Mouse (Mus musculus): ENCODE results near the gene Sfxn3. TPM values are rescaled to one million over a fixed set of nuclear protein-coding genes. Genes with fewer than 3 reads are reported as not detected.

Sfxn3 gene
- total RNA-seq (2021), result 10 to 100 TPM; 63.9 to 66.5 TPM
- long read RNA-seq, experiment 1, transcript Sfxn3-201 (11 exons, 2,867 nt), result major isoform, 13 of 25 reads
- long read RNA-seq, experiment 1, partial matches to known transcripts, result 12 of 25 reads
- long read RNA-seq, experiment 1, other reads (novel, unspliced or antisense), result 0 of 25 reads
- long read RNA-seq, experiment 2, transcript Sfxn3-201 (11 exons, 2,867 nt), result major isoform, 6 of 12 reads
- long read RNA-seq, experiment 2, partial matches to known transcripts, result 4 of 12 reads
- long read RNA-seq, experiment 2, other reads (novel, unspliced or antisense), result 2 of 12 reads

DNA sequence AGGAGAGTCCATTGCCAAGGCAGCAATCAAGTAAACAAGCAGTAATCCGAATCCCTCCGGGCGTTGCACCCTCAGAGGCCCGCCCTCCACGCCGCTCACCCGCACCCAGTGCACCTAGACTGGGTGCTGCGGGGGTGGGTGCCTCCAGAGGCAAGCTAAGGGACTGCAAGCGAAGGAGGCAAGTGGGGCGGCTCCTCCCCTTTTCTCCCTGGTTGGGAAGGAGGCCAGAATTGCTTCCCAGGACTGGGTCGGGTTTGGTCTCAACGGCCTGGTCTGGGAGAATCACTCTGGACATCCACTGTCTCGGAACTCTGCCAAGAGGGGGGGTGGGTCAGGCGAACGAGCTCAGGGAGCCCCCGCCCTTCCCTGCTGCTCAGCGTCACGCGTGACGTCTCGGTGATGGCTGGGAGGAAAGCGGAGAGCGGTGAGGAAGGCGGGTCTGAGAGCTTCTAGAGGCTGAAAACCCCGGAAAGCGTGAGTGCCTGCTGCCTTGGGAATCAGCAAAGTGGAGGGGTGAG is at the start of gene Sfxn3:
Gene Sfxn3, plus strand, starts transcription at position 87 of the 518 bp plus-strand sequence.
- peak; percentile 94 to 97 for DNase-seq

DNA sequence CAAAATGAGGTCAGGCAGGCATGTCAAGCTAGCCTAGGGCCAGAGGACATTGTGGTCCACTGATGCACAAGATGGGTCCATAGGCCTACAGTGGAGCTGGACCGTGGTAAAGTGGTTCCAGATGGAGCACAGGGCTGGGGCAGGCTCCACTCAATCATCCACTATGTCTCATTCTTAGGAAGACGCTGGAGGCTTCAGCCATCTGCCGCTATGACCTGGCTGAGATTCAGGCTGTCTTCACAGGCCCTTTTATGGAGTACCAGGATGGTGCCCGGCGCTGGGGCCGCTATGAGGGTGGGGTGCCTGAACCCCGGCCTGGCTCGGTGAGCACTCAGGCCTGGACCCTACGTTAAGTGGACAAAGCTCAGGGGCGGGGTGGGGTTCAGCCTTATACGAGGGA is 49.5 kb upstream of the Sfxn3 start:
- DNase-seq, result no peak

DNA sequence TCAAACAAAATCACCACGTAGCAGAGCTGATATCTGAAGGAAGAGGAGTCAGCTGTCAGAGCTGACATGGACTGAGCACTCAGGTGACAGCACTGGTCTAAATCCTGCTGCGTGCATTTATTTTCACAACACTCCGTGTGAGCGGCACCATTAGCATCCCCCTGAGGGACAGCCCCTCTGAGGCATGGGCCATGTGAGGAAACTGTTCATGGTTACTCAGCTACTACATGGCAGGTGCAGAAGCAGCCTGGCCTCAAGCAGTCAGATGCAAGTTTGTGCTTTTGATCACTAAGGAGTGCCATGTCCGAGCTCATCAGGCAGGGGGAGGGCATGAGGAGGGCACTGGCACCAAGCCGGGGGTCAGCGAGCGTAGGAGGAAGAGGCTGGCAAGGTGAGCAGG is 47.7 kb upstream of the Sfxn3 start:
- no peak for DNase-seq

DNA sequence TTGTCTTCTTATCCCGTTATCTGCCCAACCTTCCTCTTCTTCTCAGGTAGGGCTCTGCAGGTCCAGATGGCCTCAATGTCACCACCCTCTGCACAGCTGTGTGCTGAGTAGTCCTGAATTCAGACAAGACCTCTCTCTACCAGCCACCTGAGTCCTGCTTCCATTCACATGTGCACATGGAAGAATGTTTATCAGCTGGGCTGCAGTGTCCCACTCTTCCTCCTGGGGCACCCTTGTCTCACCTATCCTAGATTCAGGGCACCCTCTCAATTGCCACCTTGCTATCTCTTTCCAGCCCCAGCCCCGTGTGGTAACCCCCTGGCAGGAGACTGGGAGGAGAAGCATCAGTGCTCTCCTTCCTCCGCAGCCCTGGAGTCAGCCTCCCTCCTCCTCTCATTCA is 45.0 kb upstream of the Sfxn3 start:
- no peak for DNase-seq

DNA sequence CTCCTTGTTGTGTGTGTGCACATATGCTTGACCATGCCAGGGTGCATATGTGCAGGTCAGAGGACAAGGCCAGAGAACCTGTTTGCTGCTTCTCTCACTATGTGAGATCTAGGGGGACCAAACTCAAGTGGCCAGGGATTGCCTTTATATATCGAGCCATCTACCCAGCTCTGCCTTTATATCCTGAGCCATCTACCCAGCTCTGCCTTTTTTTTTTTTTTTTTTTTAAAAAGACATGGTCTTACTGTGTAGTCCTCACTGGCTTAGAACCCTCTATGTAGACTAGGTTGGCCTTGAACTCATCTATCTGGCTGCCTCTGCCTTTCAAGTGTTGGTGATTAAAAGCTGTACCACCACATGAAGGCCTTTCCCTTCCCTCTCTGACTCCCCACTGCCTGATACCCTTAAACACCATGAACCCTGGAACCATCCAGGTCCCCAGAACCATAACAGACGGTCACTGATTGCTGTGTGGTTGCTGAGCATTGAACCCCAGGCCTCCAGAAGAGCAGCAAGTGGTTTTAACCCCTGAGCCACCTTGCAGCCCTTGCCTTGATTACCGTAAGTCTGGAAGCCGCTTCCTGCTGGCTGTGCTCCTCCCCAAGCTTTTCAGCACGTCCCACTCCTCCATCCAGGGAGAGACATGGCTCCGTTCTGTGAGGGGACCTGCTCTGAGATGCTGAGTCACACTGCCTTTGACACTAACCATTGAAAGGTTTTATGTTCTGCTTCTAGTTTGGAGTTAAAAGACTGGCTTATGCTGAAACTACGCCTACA is 43.4 kb upstream of the Sfxn3 start:
- no peak for DNase-seq

DNA sequence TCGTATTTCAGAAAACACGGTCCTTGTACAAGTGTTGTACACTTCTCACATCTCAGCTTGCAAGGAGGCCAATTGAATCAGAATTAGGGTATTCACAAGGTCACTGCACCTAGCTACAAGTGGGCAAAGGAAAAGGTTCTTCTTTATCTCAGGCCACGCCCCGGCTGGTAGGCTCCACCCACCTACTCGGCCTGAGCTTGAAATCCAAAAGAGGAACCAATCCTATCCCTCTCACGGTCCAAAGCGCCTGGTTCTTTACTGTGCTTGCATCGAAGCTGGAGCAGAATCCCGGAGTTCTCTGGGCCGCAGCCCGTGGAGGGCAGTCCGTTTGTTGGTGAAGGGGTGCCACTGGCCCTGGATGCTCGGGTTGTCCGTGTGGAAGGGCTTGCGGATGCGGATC is 41.9 kb upstream of the Sfxn3 start, which contains the start of gene Twnk:
Gene Twnk, plus strand, starts transcription at position 220 of the 400 bp plus-strand sequence.
- DNase-seq, result peak; percentile 71 to 83

DNA sequence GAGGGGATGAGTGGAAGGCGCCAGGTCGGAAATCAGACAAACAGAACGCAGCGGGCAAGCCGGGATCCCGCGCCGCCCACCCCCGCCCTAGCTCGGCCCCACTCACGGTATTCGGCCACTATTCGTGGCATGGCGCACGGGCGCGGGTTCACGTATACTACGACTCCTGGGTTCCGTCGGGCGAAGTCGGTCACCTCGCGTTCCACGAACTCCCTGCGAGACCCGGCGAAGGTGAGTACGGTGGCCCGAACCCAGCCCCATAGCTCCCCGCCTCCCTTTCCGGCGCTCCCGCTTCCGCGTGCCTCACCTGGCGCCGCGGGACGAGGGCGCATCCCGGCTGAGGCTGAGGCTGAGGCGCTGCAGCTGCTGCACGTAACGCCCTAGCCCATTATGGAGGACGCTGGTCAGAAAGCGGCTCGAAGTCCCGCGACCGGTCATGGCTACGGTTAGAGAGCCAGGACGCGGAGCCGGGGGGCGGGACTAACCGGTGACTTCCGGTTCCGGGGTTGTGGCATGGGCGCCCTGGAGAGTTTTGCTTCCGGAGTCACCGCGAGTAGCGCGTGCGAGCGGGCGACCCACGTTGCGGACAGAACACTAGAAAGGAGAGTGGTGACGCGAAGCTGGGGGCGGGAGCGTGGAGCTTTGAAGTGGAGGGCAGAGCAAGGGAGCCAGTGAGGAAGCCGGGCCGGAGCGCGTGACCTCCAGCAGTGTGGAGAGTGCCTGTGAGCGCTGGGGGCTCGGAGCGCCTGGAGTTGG is 41.2 kb upstream of the Sfxn3 start, which contains the start of gene Mrpl43:
Gene Mrpl43, minus strand, starts transcription at position 486 of the 756 bp plus-strand sequence.
- peak; percentile 99 for DNase-seq

DNA sequence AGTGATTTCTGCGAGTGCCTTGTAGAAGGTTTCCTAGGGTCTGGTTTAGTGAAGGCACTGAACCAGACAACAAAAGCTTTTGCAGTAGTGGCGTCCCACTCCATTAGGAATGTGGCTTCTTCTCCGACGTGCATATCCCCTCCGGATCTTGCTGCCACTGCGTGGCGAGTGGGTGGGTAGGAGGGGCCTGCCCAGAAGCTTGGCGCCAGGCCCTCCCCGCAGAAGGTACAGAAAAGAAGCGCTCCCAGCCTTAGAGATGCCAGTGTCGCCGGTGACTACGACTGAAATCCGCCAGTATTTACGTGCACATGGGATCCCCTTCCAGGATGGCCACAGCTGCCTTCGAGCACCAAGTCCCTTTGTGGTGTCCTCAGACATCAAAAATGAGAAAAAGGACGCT is 40.3 kb upstream of the Sfxn3 start:
- DNase-seq, result no peak

DNA sequence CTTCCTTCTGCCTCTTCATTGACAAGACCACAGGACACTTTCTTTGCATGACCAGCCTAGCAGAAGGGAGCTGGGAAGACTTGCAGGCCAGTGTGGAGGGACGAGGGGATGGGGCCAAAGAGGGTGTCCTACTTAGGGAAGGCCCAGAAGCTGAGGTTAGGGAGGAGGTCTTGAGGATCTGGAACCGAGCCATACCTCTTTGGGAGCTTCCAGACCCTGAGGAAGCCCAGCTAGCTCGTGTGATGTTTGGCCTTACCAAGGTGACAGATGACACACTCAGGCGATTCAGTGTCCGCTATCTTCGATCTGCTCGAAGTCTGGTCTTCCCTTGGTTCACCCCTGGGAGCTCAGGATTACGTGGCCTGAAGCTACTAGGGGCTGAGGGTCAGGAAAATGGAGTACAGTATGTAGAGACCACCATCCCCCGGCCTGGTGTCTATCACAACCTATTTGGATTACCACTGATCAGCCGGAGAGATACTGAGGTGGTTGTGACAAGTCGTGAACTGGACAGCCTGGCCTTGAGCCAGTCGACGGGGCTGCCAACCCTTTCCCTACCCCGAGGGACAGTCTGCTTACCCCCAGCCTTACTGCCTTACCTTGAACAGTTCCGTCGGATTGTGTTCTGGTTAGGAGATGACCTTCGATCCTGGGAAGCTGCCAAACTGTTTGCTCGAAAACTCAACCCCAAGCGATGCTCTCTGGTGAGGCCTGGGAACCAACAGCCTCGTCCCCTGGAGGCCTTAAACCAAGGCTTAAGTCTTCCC is 39.7 kb upstream of the Sfxn3 start:
- DNase-seq, result peak; percentile 72 to 85

DNA sequence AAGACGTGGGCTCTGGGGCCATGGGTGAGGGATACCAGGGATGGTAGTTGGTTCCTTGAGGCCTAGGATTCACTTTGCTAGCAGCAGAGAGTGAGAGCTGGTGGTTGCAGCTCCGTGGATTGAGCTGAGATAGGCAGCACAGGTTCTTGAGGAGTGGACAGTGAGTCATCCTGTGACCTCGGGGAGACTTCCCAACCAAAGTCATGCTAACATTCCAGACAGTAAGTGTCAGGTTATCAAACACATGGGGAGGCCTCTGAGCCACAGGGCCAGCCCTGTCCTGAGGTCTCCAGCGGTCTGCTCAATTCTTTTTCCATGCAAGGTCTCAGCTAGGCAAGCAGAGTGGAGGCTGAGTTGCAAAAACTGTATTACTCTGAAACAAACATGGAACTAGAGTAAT is 36.7 kb upstream of the Sfxn3 start:
- DNase-seq, result peak; percentile 63 to 68

DNA sequence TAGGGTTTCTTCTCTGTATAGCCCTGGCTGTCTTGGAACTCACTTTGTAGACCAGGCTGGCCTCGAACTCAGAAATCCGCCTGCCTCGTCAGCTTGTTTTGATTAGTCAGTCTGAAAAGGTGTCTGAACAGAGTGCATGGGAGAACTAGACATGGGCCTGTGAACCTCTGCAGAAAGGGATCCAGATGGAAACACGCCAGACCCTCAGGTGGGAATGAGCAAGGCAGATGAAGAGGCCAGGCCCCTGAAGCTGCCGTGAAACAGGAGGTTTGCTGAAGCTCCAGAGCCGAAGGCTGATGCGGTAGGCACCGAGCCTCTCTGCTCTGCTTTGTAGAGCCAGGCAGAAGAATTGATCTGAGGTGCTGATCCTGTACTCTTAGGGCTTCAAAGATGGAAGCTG is 35.1 kb upstream of the Sfxn3 start:
- no peak for DNase-seq

DNA sequence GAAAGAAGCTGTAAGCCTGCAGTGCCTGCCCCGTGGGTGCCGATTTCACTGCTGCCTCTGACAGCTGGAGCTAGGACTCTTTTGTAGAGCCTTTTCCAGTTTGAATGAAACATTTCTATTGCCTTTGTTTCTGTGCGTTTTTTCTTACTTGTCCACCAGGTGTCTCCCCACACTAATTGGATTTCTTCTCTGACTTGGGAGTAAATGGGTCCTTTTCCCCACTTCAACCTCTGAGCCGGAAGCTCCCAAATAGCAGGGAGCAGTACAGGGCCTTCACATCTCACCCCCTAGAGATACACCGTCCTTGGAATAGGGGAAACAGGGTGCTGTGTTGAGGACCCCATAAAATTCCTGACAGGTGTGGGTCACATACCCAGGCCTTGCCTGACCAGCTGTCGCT is 34.7 kb upstream of the Sfxn3 start:
- DNase-seq, result peak in 1 of 2 experiments; percentile 30

DNA sequence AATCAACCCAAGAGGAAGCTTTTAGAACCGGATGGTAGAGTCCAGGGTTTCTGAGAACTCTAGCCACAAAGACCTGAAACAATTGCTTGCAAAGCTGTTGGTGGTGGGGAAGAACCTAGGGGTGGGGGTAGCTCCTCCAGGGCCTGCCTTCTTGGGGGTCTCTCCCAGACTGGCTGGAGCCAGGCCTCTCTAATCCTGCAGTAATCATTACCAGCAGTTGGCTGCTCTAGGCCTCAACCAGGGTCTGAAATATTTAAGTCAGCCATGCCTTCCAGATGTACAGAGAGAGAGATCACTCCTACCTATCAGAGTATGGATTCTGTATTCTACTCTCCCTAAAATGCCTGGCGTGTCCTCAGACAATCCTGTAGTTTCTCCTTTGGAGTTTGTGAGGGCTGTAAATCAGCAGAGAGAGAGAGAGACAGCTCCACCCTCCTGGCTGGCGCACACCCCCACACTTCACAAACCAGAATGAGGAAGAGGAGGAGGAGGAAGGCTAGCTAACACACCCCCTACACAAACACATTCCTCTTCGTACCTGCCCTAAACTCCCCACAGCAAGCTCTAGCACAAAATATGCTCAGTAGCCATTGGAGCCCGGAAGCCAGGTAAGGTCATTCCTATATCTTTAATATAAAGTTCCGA is 33.6 kb upstream of the Sfxn3 start:
- peak in 1 of 2 experiments; percentile 2 for DNase-seq

DNA sequence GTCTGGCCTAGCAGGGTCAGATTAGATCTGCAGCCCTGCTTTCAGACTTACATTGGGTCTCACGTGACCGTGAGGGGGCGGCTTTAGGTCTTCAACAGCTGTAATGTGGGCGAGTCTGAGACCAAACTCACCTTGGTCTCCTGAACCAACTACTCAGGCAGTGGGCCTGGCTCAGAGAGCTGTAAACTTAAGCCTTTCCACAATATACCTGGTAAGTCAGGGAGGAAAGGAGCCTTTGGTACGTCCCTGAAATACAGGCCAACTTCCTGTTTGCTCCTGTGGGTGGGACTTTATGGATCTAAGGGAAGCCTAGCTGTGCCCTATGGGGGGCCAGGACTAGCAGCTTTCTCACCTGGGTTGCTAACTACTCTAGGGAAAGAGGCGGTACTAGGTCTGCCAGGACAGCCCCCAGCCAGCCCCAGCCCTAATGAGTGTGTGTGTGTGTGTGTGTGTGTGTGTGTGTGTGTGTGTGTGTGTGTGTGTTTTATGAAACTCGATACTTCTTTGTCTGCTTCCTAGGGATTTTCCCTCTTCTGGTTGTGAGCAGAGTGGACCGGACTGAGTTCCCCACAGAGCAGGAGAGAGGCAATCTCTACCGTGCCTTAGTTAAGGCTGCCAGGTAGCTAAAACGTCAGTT is 32.9 kb upstream of the Sfxn3 start, which contains the start of gene Lzts2:
Gene Lzts2, plus strand, starts transcription at position 80 of the 637 bp plus-strand sequence.
- peak in 1 of 2 experiments; percentile 8 for DNase-seq

DNA sequence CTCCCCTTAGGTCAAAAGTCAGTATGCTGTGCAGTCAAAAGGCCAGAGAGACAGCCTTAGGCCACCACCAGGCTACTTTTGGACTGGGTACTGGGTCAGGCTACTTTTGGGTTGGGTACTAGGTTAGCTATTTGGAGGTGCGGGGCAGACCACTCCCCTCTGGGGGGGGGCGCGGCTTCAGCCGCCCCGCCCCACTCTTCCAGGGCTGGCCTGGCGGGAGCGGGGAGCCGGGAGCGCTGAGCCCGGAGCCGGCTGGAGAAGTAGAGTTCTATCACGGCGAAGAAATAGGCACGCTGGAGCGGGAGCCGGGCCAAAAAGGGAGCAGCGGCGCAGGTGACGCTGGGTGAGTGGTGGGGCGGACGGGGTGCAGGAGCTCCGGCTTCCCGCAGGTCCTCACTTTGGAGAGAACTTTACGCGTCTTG is 32.3 kb upstream of the Sfxn3 start:
- peak; percentile 76 to 89 for DNase-seq

DNA sequence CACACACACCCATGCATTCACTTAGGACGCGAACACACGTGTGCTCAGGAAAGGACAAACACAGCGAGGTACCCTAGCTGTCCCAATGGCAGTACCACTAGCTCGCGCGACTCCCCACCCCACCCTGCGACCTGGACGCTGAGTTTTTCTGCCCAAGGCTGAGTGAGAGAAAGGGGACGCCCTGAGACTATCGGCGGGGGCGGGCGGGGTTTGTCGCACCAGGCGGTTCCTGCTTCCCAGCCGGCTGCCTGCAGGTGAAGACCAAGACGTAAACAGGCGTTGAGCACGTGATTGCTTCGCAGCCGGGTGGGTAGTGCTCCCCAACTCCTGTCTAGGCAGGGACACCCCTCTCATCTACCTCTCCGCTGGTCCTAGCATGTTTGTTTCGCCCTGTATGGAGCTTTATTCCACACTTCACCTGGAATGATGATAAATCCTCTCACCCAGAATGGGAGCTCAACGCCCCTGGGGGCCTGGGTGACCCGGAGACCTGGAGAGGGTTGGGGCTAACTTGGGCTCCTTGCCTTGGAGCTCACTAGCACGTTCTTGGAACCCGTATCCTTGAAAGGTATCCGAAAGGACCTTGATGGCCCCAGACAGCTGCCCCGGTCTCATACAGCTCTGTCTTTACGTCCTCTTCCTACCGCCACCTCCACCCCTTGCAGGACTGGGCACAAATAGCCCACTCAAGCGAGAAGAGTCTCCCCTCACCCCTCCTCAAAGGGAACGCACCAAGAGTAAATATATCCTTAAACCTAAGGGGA is 31.6 kb upstream of the Sfxn3 start:
- DNase-seq, result peak; percentile 74 to 85

DNA sequence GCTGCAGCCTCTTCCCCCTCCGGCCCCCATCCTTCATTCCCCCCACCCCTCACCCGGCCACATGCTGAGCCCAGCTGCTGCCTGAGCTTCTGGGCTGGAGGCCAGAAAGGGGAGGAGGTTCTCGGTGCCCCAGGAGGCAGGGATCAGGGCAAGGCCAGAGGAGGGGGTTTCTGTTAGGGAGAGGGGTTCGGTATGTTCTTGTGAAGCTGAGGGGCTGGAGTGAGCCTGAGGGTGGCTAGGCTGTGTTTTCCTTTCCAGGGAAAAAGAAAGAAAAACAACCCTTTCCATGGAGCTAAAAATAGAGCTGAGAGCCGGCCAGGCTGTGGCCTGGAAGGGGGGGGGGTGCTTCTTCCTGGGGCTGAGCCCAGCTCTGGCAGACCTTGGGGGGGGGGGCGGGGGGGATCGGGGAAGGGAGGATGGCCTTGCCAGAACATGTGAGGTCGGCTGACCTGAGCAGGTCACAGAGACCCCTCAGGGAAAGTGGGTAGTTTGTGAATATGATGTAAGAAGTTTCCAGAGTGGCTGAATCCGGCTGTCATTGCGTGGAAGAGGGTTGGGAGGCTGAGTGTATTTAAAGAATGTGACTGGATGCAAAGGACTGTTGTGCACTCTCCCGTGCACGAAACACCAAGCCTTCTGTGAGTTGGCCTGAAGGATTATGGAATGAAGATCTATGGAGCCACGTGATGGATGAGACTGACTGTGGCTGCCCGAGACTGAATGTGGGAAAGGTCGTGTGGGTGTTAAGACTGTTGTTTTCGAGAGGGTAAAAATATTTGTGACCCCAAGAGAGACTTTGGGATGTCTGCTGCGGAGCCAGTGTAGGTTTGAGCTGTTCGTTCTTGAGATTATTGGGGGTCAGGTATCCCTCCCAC is 30.7 kb upstream of the Sfxn3 start:
- peak; percentile 87 to 90 for DNase-seq

DNA sequence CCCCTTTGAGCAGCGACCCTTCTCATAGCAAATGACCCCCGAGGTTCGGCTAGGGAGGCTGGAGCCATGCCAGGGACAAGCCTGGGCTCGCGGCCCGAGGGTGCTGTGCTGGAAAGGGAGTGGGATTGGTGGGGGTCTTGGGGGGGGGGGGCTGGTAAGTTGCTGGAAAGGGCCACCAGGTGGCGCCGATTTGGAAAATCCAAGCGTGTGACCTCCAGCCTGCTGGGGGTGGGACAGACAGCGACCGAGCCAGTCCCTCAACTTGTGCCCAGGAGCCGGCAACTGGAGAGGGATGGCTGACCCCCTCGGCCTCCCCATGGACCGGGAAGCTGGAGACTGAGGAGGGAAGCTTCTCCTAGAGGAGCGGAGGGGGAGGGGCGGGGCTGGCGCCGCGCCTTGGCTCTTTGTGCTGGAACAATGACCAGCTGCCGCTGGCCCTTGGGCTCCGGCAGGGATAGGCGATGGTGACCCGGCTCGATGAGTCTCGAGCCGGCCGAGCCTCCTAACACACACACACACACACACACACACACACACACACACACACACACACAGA is 30.0 kb upstream of the Sfxn3 start:
- DNase-seq, result peak; percentile 81 to 87
